Mouse (Mus musculus) spleen, postnatal 0 days (tissue): Measurements from ENCODE around the gene Shkbp1. TPM values are rescaled to one million over a fixed set of nuclear protein-coding genes. Genes with fewer than 3 reads are reported as not detected.

ENCODE experiments used
- polyA plus RNA-seq: library from polyadenylated mRNA; unstranded; fragments of >200 nt; fragmentation: Nextera tagmentation; extraction: Ambion mirVana; gene quantifications from 2 replicates; pipeline ENCODE4 v1.2.1, GENCODE M21; 2015

Shkbp1 gene
- polyA plus RNA-seq: 26.0 and 29.5 TPM in 2 replicates

DNA sequence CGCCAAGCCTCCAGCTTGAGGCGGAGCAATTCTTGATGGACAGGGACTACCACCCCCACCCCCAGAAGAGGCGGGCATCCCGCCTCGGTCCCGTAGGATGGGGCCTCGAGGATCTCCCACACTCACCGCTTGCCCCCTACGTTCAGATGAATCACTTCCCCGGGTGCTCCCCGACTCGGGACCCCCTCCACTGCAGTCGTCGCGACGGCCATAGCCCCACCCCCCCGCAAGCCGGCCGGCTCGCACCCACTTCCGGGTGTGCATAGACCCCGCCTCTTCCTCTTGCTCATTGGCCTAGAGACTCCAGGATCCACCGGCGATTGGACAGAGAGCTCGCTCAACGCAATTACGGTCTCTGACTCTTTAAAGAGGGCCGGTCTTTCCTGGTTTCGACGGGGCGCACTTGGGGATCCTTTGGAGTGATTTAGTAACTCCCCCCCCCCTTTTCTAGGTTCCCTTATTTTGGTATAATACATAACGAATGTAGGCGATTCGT is at the start of gene Shkbp1:
TSS of gene Shkbp1 (minus strand) at position 275 of the 496 bp plus-strand sequence.

GRCm38 (mm10) chr7:27356861-27357594 is 1.2 kb upstream of the Shkbp1 start, which contains the start of gene Gm20479:
Gene Gm20479 (minus strand): TSS chr7:27357419.

GRCm38 (mm10) chr7:27337175-27337853 is 18.5 kb downstream of the Shkbp1 start, which contains the start of gene Ltbp4:
Gene Ltbp4 (minus strand): TSS chr7:27337692.

Other genes starting within 250 kb of the Shkbp1 start
- not detected in 2 replicates for gene Cyp2f2, start 236.1 kb downstream of the Shkbp1 start, polyA plus RNA-seq
- gene Cyp2t4, start 202.3 kb downstream of the Shkbp1 start, polyA plus RNA-seq: not detected in 2 replicates
- gene Egln2, start 189.2 kb downstream of the Shkbp1 start, polyA plus RNA-seq: 28.8 and 32.4 TPM in 2 replicates
- gene Rab4b, start 177.1 kb downstream of the Shkbp1 start, polyA plus RNA-seq: 45.2 and 52.1 TPM in 2 replicates
- not detected in 2 replicates for gene Gm21983, start 174.9 kb downstream of the Shkbp1 start, polyA plus RNA-seq
- 0.35 and 0.49 TPM in 2 replicates for gene Mia, start 174.9 kb downstream of the Shkbp1 start, polyA plus RNA-seq
- 1.2 and 1.5 TPM in 2 replicates for gene BC024978, start 160.2 kb downstream of the Shkbp1 start, polyA plus RNA-seq
- 91.6 and 100 TPM in 2 replicates for gene Snrpa, start 159.7 kb downstream of the Shkbp1 start, polyA plus RNA-seq
- 1.0 and 1.3 TPM in 2 replicates for gene Itpkc, start 127.4 kb downstream of the Shkbp1 start, polyA plus RNA-seq
- gene Coq8b, start 123.0 kb downstream of the Shkbp1 start, polyA plus RNA-seq: 10.4 and 11.2 TPM in 2 replicates
- gene Numbl, start 97.6 kb downstream of the Shkbp1 start, polyA plus RNA-seq: 3.1 and 4.9 TPM in 2 replicates
- 60.1 and 82.7 TPM in 2 replicates for gene Ltbp4, start 18.3 kb downstream of the Shkbp1 start, polyA plus RNA-seq
- gene Gm20479, start 1.4 kb upstream of the Shkbp1 start, polyA plus RNA-seq: 0.32 TPM in 1 of 2 replicates, not detected in the other
- 0.23 and 0.32 TPM in 2 replicates for gene Sptbn4, start 91.7 kb upstream of the Shkbp1 start, polyA plus RNA-seq
- 895 and 1,052 TPM in 2 replicates for gene Blvrb, start 92.0 kb upstream of the Shkbp1 start, polyA plus RNA-seq
- 29.5 and 31.1 TPM in 2 replicates for gene Sertad3, start 117.7 kb upstream of the Shkbp1 start, polyA plus RNA-seq
- 20.9 and 25.9 TPM in 2 replicates for gene Sertad1, start 130.9 kb upstream of the Shkbp1 start, polyA plus RNA-seq
- gene Prx, start 143.3 kb upstream of the Shkbp1 start, polyA plus RNA-seq: 1.2 and 1.3 TPM in 2 replicates
- gene Hipk4, start 167.2 kb upstream of the Shkbp1 start, polyA plus RNA-seq: 0.41 and 0.47 TPM in 2 replicates
- gene Pld3, start 197.2 kb upstream of the Shkbp1 start, polyA plus RNA-seq: 58.0 and 62.8 TPM in 2 replicates
- gene 2310022A10Rik, start 197.2 kb upstream of the Shkbp1 start, polyA plus RNA-seq: 19.0 and 20.5 TPM in 2 replicates
- gene Akt2, start 235.5 kb upstream of the Shkbp1 start, polyA plus RNA-seq: 30.8 and 37.9 TPM in 2 replicates